Mouse (Mus musculus): ENCODE data around the gene Stk33. TPM values are rescaled to one million over a fixed set of nuclear protein-coding genes. Genes with fewer than 3 reads are reported as not detected.

Stk33 gene
- polyA plus RNA-seq, 1 experiment from 2014 or later = 0.49 TPM

DNA sequence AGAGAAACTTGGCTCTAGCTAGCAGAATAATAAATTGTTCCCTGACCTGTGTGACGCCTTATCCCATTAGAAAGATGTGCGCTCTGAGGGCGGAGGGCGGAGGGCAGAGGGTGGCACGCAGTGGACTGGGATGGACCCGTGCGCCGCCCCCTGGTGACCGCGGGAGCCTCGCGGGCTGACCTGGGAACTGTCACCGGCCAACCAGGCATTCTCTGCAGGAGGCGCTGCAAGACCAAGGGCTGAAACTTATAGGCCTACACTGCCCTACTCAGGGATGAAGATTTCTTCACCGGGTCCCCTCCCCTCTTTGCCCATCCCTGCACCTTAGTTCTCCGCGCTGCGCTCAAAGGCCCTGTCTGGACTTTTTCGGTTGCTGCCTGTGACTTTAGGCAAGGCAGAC is 197.6 kb downstream of the Stk33 start:
- H3K4me3 ChIP-seq (ENCODE audit: low read length) = no peak overlapping the region
- H3K4me1 ChIP-seq (ENCODE audit: control insufficient read depth, insufficient read depth, low read length) = no peaks in the 10 kb centered on the region
- peak; percentile 77; the same call in 1 of the 2 replicates for ATAC-seq (ENCODE audit: low FRiP score, low TSS enrichment)
- no peak overlapping the region for H3K27ac ChIP-seq (ENCODE audit: low read depth, low read length)
- no peak overlapping the region for H3K9ac ChIP-seq (ENCODE audit: low read depth, low read length)
- no peaks in the 10 kb centered on the region; the same call in 1 of the 2 replicates for H3K9me3 ChIP-seq (ENCODE audit: control insufficient read depth, low read length)
- no peaks in the 10 kb centered on the region for H3K27me3 ChIP-seq (ENCODE audit: control insufficient read depth, insufficient read depth, low read length)
- WGBS = 8% methylated on average over 19 of the region's 19 CpGs
- no peak overlapping the region for H3K4me2 ChIP-seq (replicated peaks; ENCODE audit: low read depth, low read length)
- no peaks in the 10 kb centered on the region for H3K36me3 ChIP-seq (ENCODE audit: control insufficient read depth, insufficient read depth, low read length)

GRCm38 (mm10) chr7:109239346-109239745 is 199.5 kb downstream of the Stk33 start:
- no peaks in the 10 kb centered on the region for H3K36me3 ChIP-seq (ENCODE audit: control insufficient read depth, insufficient read depth, low read length)
- H3K9ac ChIP-seq (ENCODE audit: low read depth, low read length) = no peak overlapping the region
- no peak for ATAC-seq (ENCODE audit: low FRiP score, low TSS enrichment)
- H3K4me3 ChIP-seq (ENCODE audit: low read length) = no peak overlapping the region
- no peaks in the 10 kb centered on the region for H3K9me3 ChIP-seq (ENCODE audit: control insufficient read depth, low read length)
- no peaks in the 10 kb centered on the region for H3K4me1 ChIP-seq (ENCODE audit: control insufficient read depth, insufficient read depth, low read length)
- no peak overlapping the region for H3K4me2 ChIP-seq (replicated peaks; ENCODE audit: low read depth, low read length)
- WGBS = 71% methylated on average over 1 of the region's 1 CpGs
- H3K27me3 ChIP-seq (ENCODE audit: control insufficient read depth, insufficient read depth, low read length) = no peaks in the 10 kb centered on the region
- H3K27ac ChIP-seq (ENCODE audit: low read depth, low read length) = no peak overlapping the region

DNA sequence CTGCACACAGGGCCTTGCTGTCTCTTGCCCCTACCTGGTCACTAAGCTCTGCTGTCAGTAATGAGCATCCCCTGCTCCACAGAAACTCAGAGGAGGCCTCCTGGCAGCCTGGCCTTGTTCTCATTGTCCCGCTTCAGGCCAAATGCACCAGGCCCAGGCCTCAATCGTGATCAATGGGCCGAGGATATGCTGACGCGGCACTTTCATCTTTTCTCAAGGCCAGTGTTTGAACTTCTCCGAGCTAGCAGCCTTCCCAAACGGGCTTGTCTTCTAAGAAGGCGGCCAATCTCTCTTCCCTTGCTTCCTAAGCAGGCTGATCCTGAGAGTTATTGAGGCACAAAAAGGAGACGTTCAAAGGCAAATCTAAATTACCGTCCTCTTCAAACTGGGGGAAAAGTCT is 200.2 kb downstream of the Stk33 start:
- Histone ChIP-seq H3K27me3 (ENCODE audit: control insufficient read depth, insufficient read depth, low read length) (no peaks in the 10 kb centered on the region), H3K36me3 (ENCODE audit: control insufficient read depth, insufficient read depth, low read length) (no peaks in the 10 kb centered on the region), H3K4me3 (ENCODE audit: low read length) (no peak overlapping the region), H3K27ac (ENCODE audit: low read depth, low read length) (no peak overlapping the region), H3K9ac (ENCODE audit: low read depth, low read length) (no peak overlapping the region), H3K4me2 (replicated peaks; ENCODE audit: low read depth, low read length) (no peak overlapping the region), H3K4me1 (ENCODE audit: control insufficient read depth, insufficient read depth, low read length) (no peaks in the 10 kb centered on the region), H3K9me3 (ENCODE audit: control insufficient read depth, low read length) (no peaks in the 10 kb centered on the region)
- 78% methylated on average over 10 of the region's 10 CpGs for WGBS
- ATAC-seq (ENCODE audit: low FRiP score, low TSS enrichment) = no peak

- Histone ChIP-seq H3K4me3 (ENCODE audit: low read length) (no peak overlapping the region), H3K27me3 (ENCODE audit: control insufficient read depth, insufficient read depth, low read length) (no peaks in the 10 kb centered on the region), H3K27ac (ENCODE audit: low read depth, low read length) (no peak overlapping the region), H3K4me2 (replicated peaks; ENCODE audit: low read depth, low read length) (no peak overlapping the region), H3K9me3 (ENCODE audit: control insufficient read depth, low read length) (no peaks in the 10 kb centered on the region), H3K9ac (ENCODE audit: low read depth, low read length) (no peak overlapping the region), H3K4me1 (ENCODE audit: control insufficient read depth, insufficient read depth, low read length) (no peaks in the 10 kb centered on the region), H3K36me3 (ENCODE audit: control insufficient read depth, insufficient read depth, low read length) (no peaks in the 10 kb centered on the region)
- WGBS = 34% methylated on average over 2 of the region's 2 CpGs
- ATAC-seq (ENCODE audit: low FRiP score, low TSS enrichment) = no peak
These were observed 203.8 kb downstream of the Stk33 start for GRCm38 (mm10) chr7:109234882-109235640.

GRCm38 (mm10) chr7:109234476-109234875 is 204.4 kb downstream of the Stk33 start:
- Histone ChIP-seq H3K4me3 (ENCODE audit: low read length) (no peak overlapping the region), H3K4me1 (ENCODE audit: control insufficient read depth, insufficient read depth, low read length) (no peaks in the 10 kb centered on the region), H3K27me3 (ENCODE audit: control insufficient read depth, insufficient read depth, low read length) (no peaks in the 10 kb centered on the region), H3K9ac (ENCODE audit: low read depth, low read length) (no peak overlapping the region), H3K9me3 (ENCODE audit: control insufficient read depth, low read length) (no peaks in the 10 kb centered on the region), H3K36me3 (ENCODE audit: control insufficient read depth, insufficient read depth, low read length) (no peaks in the 10 kb centered on the region), H3K4me2 (replicated peaks; ENCODE audit: low read depth, low read length) (no peak overlapping the region), H3K27ac (ENCODE audit: low read depth, low read length) (no peak overlapping the region)
- ATAC-seq (ENCODE audit: low FRiP score, low TSS enrichment) = no peak
- 40% methylated on average over 5 of the region's 5 CpGs for WGBS

- H3K36me3 ChIP-seq (ENCODE audit: control insufficient read depth, insufficient read depth, low read length) = no peaks in the 10 kb centered on the region
- no peaks in the 10 kb centered on the region for H3K9me3 ChIP-seq (ENCODE audit: control insufficient read depth, low read length)
- H3K27me3 ChIP-seq (ENCODE audit: control insufficient read depth, insufficient read depth, low read length) = no peaks in the 10 kb centered on the region
- no peak for ATAC-seq (ENCODE audit: low FRiP score, low TSS enrichment)
- no peak overlapping the region for H3K9ac ChIP-seq (ENCODE audit: low read depth, low read length)
- H3K27ac ChIP-seq (ENCODE audit: low read depth, low read length) = no peak overlapping the region
- H3K4me1 ChIP-seq (ENCODE audit: control insufficient read depth, insufficient read depth, low read length) = no peaks in the 10 kb centered on the region
- 42% methylated on average over 11 of the region's 11 CpGs for WGBS
- no peak overlapping the region for H3K4me2 ChIP-seq (replicated peaks; ENCODE audit: low read depth, low read length)
- H3K4me3 ChIP-seq (ENCODE audit: low read length) = no peak overlapping the region
These were observed 207.0 kb downstream of the Stk33 start for GRCm38 (mm10) chr7:109231881-109232321.

GRCm38 (mm10) chr7:109231307-109231706 is 207.6 kb downstream of the Stk33 start:
- Histone ChIP-seq H3K27ac (ENCODE audit: low read depth, low read length) (no peak overlapping the region), H3K4me3 (ENCODE audit: low read length) (no peak overlapping the region), H3K4me2 (replicated peaks; ENCODE audit: low read depth, low read length) (no peak overlapping the region), H3K4me1 (ENCODE audit: control insufficient read depth, insufficient read depth, low read length) (no peaks in the 10 kb centered on the region), H3K9ac (ENCODE audit: low read depth, low read length) (no peak overlapping the region), H3K27me3 (ENCODE audit: control insufficient read depth, insufficient read depth, low read length) (no peaks in the 10 kb centered on the region), H3K36me3 (ENCODE audit: control insufficient read depth, insufficient read depth, low read length) (no peaks in the 10 kb centered on the region), H3K9me3 (ENCODE audit: control insufficient read depth, low read length) (no peaks in the 10 kb centered on the region)
- no peak for ATAC-seq (ENCODE audit: low FRiP score, low TSS enrichment)
- WGBS = 78% methylated on average over 5 of the region's 5 CpGs

DNA sequence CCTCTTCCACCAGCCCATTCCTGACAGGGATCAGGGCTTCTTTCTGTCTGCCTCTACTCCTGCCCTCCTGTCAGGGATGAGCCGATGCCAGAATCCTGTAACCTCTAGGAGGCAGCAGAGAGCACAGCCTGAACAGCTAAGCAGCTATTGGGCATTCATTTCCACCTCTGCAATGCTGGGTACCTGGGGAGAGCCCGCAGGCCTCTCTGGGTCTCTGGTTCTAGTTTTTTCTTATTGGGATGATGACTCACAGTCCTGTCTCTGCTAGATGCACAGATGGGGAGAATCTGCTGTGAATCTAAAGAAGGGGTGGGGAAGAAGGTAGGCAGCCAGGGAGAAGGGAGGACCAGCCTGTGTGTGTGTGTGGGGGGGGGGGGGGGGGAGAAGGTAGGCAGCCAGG is 208.1 kb downstream of the Stk33 start:
- H3K36me3 ChIP-seq (ENCODE audit: control insufficient read depth, insufficient read depth, low read length) = no peaks in the 10 kb centered on the region
- H3K9me3 ChIP-seq (ENCODE audit: control insufficient read depth, low read length) = no peaks in the 10 kb centered on the region
- peak; percentile 67 for ATAC-seq (ENCODE audit: low FRiP score, low TSS enrichment)
- no peak overlapping the region for H3K27ac ChIP-seq (ENCODE audit: low read depth, low read length)
- no peak overlapping the region for H3K9ac ChIP-seq (ENCODE audit: low read depth, low read length)
- H3K4me1 ChIP-seq (ENCODE audit: control insufficient read depth, insufficient read depth, low read length) = no peaks in the 10 kb centered on the region
- 11% methylated on average over 2 of the region's 2 CpGs for WGBS
- no peak overlapping the region for H3K4me3 ChIP-seq (ENCODE audit: low read length)
- no peak overlapping the region for H3K4me2 ChIP-seq (replicated peaks; ENCODE audit: low read depth, low read length)
- no peaks in the 10 kb centered on the region for H3K27me3 ChIP-seq (ENCODE audit: control insufficient read depth, insufficient read depth, low read length)

Data from kidney, embryonic 14.5 days (tissue).